Mouse (Mus musculus): ENCODE results near the gene Ptpn23. TPM values are rescaled to one million over a fixed set of nuclear protein-coding genes. Genes with fewer than 3 reads are reported as not detected.
"Not testable (repeated sequence)": the region's sequence is repeated elsewhere in the genome, so short reads cannot be mapped to it uniquely, and the experiment has no call there.

Ptpn23 gene
- 10 to 100 TPM; 12.9 to 17.1 (median 14.5) TPM for total RNA-seq (2022)

DNA sequence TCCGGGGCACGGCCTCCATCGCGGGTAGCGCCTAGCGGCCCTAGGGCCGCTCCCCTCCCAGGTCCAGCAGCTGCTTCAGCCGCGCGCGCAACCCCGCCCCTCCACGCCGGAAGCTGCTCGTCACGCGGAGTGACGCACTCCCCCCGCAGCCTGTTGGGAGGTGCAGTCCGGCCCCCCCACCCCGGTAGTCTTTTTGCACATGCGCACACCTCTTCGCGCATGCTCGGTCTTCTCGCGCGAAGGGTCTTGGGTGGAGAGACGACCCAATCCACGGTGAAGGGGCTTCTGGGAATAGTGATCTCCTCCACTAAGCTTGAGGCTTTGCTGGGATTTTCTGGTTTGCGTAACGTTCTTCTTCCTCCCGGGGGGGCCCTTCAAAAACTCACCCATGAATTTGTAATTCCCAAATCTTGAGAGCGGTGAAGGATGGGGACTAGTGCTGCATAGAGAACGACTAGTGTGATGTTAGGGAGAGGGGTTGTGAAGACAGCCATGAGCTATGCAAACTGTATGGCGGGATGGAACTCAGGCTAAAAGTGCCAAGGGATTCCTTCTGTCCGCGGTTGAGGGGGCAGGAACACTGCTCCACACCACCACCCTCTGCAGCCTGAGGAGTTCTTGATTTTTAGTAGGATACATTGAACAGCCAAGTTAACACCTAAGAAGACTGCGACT, at the start of gene Ptpn23:
TSS of gene Ptpn23 (minus strand) at position 115 of the 675 bp plus-strand sequence.
- DNase-seq (ENCODE audit: low spot score): peak; percentile 93

DNA sequence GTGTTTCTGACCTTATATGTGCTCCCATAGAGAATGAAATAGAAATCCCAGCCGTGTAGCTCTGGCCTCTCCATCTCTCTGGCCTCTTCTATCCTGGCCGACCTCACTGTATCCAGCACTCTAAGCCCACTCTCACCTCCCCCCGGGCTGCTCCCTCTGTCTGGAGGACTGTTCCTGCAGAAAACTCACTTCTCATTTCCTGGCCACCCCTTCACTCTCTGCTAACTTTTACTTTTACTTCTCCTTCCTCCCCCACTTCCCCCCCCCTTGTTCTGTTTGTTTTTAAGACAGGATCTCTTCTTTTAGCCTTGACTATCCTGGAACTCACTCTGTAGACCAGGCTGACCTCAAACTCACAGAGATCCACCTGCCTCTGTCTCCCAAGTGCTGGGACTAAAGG, 44.5 kb upstream of the Ptpn23 start:
- DNase-seq (ENCODE audit: low spot score): no peak

DNA sequence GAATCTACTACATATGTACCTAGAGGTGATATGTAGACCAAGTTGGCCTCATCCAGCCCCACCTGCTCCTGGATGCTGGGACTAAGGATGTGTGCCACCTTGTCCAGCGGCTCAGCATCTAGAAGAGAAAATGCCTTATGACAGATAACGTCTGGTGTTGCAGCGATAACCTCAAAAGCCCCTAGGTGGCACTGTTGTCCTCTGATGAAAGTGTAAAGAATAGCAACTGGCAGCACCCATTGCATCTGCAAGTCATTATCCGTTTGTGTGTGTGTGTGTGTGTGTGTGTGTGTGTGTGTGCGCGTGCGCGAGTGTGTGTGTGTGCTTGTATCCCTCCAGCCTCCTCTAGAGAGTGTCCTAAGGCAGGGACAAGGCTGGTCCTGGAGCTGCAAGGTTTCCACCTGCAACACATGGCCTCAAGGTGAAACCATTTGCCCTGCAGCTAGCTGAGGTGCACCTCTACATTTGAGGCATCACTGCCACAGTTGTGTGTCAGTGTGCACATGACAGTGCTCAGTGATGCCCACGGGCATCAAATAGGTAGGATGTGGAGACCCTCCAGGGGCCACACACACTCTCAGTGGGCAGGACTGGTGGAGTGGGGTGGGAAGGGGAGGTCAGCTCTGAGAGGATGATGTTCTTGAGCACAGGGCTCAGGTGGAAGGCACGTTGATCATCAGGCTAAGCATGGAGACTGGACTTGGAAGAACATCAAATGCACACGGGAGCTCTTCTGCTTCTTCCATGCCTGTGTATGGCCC, 41.0 kb upstream of the Ptpn23 start:
- peak; percentile 76 for DNase-seq (ENCODE audit: low spot score)

DNA sequence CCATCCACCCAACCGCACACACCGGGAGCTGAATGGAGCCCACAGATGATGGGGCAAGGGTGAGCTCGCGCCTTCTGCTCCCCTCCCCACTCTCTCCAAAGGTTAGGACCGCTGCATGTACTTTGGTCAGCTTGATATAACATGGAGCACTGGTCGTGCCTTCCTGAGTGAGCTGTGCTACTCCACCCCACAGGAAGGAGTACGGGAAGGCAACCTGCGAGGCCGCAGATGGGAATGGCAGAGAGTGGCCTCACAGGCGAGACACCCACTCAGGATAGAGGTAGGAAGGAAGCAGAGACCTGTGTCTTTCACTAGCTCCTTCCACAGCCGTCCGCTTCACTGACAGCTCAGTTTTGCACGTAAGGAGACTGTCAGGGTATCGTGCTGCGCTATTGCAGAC, 40.3 kb upstream of the Ptpn23 start:
- no peak for DNase-seq (ENCODE audit: low spot score)

DNA sequence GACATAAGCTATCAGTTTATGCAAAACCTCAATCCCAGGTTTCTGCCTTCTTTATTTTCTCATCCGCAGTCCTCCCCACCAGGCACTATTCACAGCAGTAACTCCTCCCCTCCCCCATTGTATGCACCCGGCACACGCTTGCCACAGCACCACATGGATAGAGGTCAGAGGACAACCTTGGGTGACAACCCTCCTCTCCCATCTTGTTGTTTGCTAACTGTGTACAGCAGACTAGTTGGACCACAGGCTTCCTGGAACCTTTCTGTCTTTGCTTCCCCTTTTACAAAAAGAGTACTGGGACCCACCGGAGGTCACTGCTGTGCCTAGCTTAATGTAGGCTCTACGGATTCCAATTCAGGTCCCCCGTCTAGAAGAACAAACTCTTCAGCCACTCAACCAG, 32.5 kb upstream of the Ptpn23 start:
- no peak for DNase-seq (ENCODE audit: low spot score)

DNA sequence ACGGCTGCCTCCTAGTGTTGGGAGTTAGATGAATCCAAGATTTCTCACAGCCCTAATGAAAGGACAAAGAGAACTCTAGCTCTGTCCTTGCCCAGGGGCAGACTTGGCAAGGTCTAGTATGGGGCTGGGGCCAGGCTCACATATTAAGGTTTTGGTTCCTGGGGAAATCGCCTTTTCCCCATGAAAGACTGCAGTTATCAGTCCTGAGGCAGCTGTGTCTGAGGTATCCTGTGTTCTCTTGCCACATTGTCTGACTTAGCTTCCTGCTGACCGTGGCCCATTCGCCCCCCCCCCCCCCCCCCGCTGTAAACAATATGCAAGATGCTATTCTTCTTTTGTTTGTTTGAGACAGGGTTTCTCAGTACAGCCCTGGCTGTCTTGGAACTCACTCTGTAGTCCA, 32.0 kb upstream of the Ptpn23 start:
- no peak for DNase-seq (ENCODE audit: low spot score)

DNA sequence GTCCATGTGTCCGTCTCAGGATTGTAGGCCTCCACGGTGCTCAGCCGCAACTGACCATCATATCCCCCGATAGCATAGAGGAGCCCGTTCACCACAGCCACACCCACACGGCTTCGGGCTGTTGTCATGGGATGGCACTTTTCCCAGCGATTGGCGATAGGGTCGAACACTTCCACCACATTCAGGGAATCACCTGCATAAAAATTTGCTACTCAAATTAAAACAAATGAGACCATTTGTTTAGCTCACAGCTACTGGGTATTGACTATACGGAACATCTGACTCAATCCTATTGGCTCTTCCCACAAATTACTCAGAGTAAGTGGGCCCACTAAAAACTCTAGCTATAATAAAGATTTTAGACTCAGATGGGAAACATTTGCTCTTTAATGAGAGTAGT, 28.0 kb upstream of the Ptpn23 start:
- DNase-seq (ENCODE audit: low spot score): no peak

DNA sequence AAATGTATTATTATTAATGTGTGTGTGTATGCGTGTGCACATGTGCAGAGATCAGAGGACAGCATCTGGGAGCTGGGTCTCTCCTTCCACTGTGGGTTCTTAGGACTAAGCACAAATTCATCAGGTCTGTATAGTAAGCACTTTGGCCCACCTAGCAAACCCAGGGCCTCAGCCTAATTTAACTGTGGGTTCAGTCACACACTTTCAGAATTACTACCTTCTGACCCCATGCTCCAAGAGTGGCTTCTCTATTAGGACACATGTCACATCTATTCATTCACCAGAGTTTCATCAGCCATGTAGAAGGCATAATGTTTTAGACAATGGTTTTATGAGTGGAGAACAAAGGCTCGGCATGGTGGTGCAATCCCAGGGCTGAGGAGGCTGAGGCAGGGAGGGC, 25.0 kb upstream of the Ptpn23 start:
- DNase-seq (ENCODE audit: low spot score): no peak

DNA sequence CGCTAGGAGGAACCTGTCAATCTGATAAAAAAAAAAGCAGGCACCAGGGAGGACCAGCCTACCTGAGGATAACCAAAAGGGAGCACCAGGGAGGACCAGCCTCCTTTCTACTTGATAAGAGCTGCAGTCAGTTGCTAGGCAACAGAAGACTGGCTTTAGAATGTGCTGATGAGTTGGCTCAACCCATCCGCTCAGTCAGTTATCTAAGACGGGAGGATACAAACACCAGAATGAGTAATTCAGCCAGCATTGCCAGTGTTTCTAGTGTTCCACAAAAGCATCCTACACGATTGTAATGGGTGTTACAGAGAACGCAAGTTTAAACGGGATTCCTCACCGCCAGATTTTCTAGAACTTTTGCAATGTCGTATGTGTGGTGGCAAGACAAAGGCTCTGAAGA, 23.2 kb upstream of the Ptpn23 start:
- DNase-seq (ENCODE audit: low spot score): no peak

DNA sequence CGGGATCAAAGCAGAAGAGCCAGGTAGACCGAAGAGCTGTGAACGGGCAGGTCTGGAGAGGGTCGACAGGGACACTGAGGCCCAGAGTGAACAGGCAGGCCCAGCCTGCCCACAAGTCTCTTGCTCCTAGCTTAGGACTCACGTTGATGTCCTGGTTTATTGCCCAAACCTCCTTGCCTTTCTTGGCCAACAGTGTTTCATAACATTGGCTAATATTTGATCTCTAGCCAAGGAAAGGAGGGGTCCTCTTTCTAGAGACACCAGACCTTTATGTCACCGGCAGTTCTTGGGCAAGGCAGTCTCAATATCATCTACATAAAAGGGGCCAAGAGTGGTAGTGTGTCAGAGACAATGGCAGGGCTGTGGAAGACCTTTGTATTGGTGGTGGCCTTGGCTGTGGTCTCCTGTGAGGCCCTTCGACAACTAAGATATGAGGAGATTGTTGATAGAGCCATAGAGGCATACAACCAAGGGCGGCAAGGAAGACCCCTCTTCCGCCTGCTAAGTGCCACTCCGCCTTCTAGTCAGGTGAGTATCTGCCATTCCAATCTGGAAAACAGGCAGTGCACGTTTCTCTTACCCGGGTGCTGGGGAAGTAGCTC, 11.6 kb upstream of the Ptpn23 start, which contains the start of gene Ngp:
TSS of gene Ngp (plus strand) at position 237 of the 602 bp plus-strand sequence.
- DNase-seq (ENCODE audit: low spot score): no peak

DNA sequence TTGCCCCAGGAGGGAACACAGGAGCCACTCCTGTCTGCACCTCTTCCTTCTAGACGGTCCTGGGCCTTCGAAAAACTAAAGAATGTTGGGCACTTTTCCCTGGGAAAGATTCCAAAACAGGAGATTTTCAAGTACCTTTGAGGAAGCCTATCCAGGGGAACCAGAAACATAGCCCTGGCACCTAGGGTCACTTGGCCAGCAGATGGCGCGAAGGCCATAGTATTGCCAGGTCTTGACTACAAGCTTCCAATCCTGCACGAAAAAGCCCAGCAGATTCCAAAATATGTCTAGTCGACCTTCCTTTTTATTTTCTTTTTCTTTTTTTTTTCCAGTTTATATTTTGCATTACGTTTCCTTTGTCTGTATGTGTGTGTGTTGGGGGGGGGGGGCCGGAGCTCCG, 5.8 kb upstream of the Ptpn23 start:
- DNase-seq (ENCODE audit: low spot score): no peak

DNA sequence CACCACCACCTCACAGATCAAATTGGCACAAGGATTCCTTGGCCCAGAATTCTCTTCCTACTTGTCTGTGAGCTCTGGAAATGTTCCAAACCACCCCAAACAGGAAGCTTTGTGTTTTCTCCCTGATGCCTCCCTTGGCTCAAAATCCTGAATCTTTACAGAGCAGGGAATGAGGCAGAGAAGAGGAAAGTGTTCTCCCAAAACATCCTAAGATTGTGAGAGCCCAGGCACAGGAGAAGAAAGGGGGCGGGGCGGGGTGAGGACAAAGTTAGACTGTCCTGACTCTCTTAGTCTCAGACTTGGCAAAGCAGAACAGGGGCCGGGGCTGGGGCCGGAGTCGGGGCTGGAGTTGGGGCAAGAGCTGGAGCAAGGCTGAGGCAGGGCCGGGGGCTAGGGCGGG, 4.9 kb upstream of the Ptpn23 start:
- no peak for DNase-seq (ENCODE audit: low spot score)

DNA sequence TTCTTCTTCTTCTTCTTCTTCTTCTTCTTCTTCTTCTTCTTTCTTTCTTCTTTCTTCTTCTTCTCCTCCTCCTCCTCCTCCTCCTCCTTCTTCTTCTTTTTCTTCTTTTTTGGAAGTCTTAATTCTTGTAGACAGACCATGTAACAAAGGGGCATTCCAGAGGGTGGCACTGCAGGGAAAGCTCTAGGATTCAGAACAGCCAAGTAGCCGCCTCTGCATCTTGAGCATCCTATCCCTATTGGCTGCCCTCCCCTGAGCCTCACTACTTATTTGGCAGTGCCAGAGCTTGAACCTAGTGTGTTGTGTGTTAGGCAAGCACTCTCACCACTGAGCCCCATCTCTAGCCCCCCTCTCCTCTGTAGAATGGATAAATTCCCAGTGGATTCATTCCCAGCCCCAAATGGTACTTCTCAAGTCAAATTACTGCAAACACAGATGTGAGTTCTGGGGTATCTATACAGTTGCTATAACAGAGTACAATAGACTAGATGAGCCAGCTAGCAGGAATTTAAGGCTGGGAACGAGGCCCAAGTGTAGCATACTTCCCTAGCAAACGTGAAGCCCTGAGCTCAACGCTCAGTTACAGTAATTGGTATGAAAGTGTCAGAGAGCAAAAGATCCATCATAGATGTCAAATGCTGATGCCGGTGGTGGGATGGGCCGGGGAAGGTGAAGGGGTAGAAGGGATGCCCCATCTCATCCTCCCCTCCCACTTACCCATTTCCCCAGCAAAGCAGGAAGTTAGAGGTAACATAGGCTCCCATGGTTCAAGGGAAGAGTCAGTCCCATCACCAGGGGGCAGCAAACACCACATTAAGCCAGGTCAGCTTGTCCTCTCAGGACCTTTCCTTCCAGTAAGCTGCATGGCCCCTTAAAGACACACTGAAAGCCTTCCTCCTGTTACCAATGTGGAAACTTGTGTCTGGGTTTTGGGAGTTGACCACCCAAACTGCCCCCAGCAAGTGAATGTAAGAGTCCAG, 3.2 kb upstream of the Ptpn23 start:
- peak; percentile 82 for DNase-seq (ENCODE audit: low spot score)

DNA sequence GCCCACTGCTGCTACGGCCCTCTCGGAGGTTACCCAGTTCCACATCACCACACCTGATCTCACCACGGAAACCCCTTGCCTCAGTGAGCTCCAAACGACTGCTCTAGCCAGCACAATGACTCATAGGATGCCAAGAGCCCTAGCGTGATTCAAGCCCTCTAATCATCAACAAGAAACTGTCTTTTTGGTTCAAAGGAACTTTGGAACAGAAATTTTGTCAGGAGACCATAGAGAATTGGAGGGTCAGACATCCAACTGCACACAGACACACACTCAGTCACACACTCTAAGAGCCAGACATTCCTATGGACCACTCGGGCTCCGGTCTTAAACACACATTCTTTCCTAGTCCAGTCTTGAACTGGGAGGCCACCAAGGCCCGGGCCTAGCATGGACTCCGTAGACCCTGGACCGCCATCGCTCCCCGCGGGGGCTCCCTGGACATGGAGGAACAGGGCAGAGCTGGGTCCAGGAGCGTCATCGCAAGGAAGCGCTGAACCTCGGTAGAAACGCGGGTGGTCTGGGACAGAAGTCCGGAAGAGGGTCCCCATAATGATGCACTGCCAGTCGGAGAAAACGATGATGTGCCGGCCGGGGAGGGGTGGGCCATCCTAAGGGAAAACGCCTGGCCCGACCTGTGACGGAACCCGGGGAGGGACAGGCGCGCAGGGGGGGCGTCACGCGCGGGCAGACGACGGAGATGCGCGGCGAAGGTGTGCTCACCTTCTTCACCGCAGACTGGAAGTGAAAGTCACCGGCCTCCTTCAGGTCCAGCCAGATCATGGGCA, 508 bp downstream of the Ptpn23 start:
- peak; percentile 15 for DNase-seq (ENCODE audit: low spot score)

DNA sequence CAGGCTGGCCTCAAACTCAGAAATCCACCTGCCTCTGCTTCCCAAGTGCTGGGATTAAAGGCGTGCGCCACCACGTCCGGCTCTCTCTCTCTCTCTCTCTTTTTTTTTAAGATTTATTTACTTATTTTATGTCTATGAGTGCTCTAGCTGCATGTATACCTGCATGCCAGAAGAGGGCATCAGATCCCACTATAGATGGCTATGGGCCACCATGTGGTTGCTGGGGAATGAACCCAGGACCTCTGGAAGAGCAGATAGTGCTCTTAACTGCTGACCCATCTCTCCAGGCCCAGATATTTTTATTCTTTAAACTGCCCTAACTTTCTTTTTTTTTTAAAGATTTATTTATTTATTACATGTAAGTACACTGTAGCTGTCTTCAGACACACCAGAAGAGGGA, 4.8 kb downstream of the Ptpn23 start:
- not testable (repeated sequence) for DNase-seq (ENCODE audit: low spot score)

DNA sequence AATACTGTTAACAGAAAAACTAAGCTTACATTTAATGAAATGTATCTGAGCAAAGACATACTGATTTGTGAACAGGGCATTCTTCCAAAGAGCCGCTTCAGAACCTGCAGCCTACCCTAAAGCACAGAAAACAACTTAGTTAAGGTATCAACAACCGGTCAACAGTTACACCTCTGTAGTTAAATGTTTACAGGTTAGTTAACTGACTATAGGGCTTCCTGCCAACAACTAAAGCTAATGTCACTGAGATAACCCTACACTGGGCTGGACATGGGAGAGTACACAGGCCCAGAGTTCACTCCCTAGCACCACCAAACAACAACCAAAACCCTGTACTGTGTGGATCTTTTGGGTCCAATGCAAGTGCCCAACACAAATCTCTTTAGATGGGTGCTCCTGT, 5.3 kb downstream of the Ptpn23 start:
- no peak for DNase-seq (ENCODE audit: low spot score)

DNA sequence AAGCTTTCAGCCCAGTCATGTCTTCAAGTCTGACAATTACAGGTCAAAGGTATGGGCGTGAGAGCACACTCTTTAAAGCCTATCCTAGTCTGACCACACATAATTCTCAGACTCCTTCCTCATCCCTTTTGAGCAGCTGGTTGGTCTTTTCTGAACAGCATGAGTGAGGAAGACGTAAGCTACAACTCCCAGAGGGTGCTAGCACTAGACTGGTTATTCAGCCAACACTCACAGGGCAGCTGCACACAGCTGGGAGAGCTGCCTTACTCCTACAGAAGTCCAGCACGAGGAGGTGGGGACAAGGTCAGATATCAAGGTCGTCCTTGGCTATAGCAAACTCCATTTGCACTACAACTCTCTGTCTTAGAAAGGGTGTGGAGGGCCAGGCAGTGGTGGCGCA, 7.4 kb downstream of the Ptpn23 start:
- DNase-seq (ENCODE audit: low spot score): peak; percentile 70

DNA sequence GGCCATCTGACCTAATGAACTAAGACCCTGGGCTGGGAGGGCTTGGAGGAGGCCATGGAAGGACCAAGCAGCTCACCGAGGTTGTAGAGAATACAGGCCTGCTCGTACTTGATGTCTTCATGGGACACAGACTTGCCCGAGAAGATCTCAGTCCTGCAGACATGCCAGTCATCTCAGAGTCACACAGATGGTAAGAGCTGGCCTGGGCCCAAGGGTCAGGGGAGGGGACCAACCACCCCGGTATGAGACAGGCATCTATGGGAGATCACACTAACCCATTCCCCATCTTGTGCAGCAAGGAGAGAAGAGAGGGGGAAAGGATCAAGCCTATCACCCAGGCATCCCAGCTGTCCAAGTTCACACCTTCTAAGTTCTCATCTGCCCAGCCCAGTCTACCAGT, 14.7 kb downstream of the Ptpn23 start:
- no peak for DNase-seq (ENCODE audit: low spot score)

DNA sequence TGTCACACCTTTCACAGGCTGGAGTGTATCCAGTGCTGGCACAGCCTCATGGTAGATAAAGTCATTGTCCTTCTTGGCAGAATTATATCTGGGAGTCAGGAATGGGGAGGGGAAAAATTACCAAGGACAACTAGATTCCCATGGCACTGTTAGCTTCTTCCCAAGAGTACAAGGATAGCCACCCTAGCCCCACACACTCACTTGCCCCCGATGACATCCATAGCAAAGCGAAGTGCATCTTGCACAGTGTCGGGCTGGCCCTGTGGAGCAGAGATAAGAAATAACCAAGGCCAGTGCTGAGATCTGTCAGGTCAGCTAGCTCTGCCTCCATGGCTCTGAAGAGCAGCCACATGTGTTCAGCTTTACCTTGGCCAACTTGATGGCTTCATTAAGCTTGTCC, 17.2 kb downstream of the Ptpn23 start:
- DNase-seq (ENCODE audit: low spot score): no peak

DNA sequence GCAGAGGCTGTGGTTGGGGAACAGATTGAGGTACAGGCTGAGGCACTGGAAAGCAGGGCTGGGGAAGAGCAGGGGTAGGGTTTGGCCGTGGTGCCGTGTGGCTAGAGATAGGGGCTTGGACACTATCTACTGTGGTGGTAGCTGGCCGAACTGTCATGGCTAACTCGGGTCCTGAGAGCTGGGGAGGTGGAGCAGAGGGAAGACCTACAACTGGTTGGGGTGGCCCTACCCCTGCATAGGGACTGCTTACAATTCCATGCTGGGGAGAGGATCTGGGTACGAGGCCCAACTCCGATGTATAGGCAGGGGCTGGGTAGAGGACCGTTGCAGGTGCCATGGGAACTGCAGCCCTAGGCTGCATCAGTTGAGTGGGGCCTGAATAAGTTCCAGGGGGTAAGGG, 20.0 kb downstream of the Ptpn23 start:
- no peak for DNase-seq (ENCODE audit: low spot score)

DNA sequence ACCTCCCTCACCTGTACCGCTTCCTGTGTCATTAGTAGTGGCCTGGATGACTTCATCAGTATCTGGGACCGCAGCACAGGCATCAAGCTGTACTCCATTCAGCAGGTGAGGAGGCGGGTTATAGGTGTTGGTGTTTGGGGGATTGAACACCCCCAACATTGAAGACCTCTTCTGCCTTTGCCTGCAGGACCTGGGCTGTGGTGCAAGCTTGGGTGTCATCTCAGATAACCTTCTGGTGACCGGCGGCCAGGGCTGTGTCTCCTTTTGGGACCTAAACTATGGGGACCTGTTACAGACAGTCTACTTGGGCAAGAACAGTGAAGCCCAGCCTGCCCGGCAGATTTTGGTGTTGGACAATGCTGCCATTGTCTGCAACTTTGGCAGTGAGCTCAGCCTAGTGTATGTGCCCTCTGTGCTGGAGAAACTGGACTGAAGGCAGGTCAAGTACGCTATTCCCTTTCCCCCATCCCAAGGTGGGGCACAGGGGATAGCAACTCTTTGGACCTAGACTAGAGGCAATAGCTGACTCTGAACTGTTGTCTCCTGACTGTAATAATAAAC, 23.6 kb downstream of the Ptpn23 start:
- DNase-seq (ENCODE audit: low spot score): no peak

All from heart, adult 8-10 months (tissue).